Mouse (Mus musculus): ENCODE results near the gene Fcrlb. TPM values are rescaled to one million over a fixed set of nuclear protein-coding genes. Genes with fewer than 3 reads are reported as not detected.
"Not testable (repeated sequence)": the region's sequence is repeated elsewhere in the genome, so short reads cannot be mapped to it uniquely, and the experiment has no call there.

Fcrlb gene
- under 1 TPM; 0.34 to 0.37 TPM for total RNA-seq (2021)

- no peak for DNase-seq (ENCODE audit: low spot score in 2 of 2)
Measured at GRCm38 (mm10) chr1:170912891-170913615, at the start of gene Fcrlb. Gene Fcrlb, minus strand, starts transcription at chr1:170912941.

GRCm38 (mm10) chr1:170962301-170962700 is 49.6 kb upstream of the Fcrlb start:
- no peak for DNase-seq (ENCODE audit: low spot score in 2 of 2)
- intact Hi-C loops (cut with DNase I) = no loop called here

More at GRCm38 (mm10) chr1:170912891-170913615, at the start of gene Fcrlb:
- intact Hi-C loops (cut with DNase I) = no loop called here

- intact Hi-C loops (cut with DNase I) = no loop called here
Measured at GRCm38 (mm10) chr1:170961101-170961500, 48.4 kb upstream of the Fcrlb start.

DNA sequence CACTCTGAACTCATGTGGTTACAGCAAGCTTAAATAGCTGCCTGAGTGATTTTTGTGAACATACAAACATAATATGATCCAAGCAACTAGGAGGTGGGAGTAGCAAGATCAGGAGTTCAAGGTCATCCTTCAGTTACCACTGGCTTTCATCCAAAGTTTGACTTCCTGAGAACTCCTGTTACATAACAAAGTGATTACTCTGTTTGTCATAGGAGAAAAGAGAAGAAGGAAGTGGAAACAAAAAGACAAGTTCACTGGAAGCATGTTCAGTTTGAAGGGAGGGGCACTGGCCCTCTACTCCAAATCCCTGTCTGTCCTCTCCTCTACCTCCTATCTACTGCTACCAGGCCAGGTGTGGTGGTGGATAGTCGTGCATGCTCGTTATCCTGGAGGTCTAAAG is 47.0 kb upstream of the Fcrlb start:
- no peak for DNase-seq (ENCODE audit: low spot score in 2 of 2)
- intact Hi-C loops (cut with DNase I) = no loop called here

More at GRCm38 (mm10) chr1:170961101-170961500, 48.4 kb upstream of the Fcrlb start:
- DNase-seq (ENCODE audit: low spot score in 2 of 2) = no peak

DNA sequence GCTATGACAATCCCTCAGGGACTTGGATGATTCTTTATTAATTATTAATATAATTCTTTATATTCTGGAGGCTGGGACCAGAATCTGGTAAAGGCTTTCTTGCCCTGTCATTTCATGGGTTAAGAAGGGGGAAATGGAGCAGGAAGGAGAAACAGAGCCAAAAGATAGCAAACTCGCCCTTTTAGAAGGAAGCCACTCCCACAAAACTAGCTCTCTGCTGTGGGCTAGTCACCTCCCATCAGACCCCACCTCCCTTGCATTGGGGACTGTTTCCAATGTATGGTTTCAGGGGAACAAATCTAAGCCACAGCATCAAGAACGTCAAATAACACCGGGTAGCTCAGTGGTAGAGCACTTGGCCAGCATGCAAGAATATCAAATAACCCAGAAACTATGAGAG is 45.5 kb upstream of the Fcrlb start:
- intact Hi-C loops (cut with DNase I) = no loop called here
- no peak for DNase-seq (ENCODE audit: low spot score in 2 of 2)

DNA sequence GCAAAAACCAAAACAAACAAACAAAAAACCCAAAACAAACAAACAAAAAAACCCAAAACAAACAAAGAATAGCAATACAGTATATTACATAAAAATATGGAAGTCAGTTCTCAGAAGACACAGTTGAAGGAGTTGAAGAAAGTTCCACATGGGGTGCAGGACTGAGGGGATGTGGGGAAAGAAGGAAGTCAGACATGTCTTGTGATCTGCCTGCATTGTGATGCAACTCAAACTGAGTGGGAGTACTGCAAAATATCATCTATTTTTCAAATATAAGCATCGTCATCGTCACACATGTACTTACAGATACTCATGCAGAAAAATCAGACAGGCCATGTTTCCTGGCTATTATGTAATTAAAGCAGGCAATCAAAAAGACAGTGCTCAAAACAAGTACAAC is 40.5 kb upstream of the Fcrlb start:
- no peak for DNase-seq (ENCODE audit: low spot score in 2 of 2)
- intact Hi-C loops (cut with DNase I) = no loop called here

- intact Hi-C loops (cut with DNase I) = loop anchor here (1.0 kb wide), 1 partner anchor 9 kb away; no protein-coding TSS in a partner anchor
- DNase-seq (ENCODE audit: low spot score in 2 of 2) = no peak
Measured at GRCm38 (mm10) chr1:170950772-170951171, 38.0 kb upstream of the Fcrlb start.

DNA sequence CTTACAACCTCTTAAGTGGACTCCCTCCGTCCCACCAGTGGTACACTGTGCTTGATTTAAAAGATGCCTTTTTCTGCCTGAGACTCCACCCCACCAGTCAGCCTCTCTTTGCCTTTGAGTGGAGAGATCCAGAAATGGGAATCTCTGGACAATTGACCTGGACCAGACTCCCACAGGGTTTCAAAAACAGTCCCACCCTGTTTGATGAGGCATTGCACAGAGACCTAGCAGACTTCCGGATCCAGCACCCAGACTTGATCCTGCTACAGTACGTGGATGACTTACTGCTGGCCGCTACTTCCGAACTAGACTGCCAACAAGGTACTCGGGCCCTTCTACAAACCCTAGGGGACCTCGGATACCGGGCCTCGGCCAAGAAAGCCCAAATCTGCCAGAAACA is 32.2 kb upstream of the Fcrlb start:
- intact Hi-C loops (cut with DNase I); DNase-seq (ENCODE audit: low spot score in 2 of 2): not testable (repeated sequence)

DNA sequence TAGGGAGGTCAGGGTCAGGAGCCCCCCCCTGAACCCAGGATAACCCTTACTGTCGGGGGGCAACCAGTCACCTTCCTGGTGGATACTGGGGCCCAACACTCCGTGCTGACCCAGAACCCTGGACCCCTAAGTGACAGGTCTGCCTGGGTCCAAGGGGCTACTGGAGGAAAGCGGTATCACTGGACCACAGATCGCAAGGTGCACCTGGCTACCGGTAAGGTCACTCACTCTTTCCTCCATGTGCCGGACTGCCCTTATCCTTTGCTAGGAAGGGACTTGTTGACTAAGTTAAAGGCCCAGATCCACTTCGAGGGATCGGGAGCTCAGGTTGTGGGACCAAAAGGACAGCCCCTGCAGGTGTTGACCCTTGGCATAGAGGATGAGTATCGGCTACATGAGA is 31.4 kb upstream of the Fcrlb start:
- intact Hi-C loops (cut with DNase I); DNase-seq (ENCODE audit: low spot score in 2 of 2): not testable (repeated sequence)

DNA sequence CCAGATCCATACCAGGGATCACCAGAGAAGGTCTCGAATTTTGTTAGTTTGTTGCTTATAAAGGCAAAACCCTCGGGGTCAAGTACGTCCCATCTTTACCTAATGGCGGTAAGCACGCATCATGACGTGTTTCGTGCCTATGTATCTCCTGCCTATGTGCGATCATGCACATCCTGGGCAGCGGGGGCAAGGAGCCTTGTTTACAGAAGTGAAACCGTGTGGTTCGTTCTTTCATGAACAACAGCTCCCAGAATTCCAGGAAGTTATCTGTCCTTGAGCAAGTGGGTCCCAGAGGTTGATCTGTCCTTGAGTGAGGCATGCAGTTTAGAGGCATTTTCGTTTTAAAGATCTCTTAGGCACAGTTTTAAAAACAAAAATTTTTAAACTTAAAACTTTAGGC is 26.5 kb upstream of the Fcrlb start:
- intact Hi-C loops (cut with DNase I) = no loop called here

DNA sequence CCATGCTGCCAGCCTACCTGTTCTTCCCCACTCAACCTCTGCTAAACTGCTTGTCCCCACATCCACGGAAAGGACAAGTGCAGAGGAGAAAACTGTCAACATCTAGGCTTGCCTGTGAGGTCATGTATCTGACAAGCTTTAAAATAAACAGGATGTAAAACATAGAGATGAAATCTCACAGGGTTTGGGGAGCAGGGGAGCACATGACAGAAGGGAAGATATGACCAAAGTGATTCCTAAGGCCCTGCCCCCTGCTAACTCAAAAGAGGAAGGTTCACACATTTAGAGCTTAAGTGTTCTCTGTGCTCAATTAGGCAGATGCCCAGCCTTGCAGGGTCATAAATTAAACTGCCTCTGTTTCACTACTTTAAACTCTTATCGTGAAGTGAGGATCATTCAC is 21.6 kb upstream of the Fcrlb start:
- intact Hi-C loops (cut with DNase I) = no loop called here
- no peak for DNase-seq (ENCODE audit: low spot score in 2 of 2)

More for the DNA sequence above, 26.5 kb upstream of the Fcrlb start:
- no peak for DNase-seq (ENCODE audit: low spot score in 2 of 2)

GRCm38 (mm10) chr1:170933940-170934339 is 21.2 kb upstream of the Fcrlb start:
- no peak for DNase-seq (ENCODE audit: low spot score in 2 of 2)
- intact Hi-C loops (cut with DNase I) = no loop called here

- no peak for DNase-seq (ENCODE audit: low spot score in 2 of 2)
- intact Hi-C loops (cut with DNase I) = no loop called here
Measured at GRCm38 (mm10) chr1:170933386-170933920, 20.7 kb upstream of the Fcrlb start.

DNA sequence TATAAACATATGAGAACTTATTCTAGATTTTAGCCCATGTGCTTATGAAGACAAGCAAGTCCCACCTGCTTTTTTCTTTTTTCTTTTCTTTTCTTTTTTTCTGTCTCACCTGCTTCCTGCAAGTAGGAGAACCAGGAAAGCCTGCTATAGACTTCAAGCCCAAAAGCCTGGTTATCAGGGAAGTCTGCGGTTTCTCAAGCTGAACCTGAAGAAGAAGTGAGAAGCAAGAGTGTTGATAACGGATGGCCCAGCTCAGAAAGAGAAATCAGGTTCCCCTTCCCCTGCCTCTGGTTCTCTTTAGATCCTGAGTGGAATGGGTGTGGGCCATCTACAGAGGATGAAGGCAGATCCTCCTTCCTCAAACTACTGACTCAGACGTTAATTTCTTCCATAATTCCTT is 19.3 kb upstream of the Fcrlb start:
- no peak for DNase-seq (ENCODE audit: low spot score in 2 of 2)
- intact Hi-C loops (cut with DNase I) = no loop called here

GRCm38 (mm10) chr1:170929245-170929644 is 16.5 kb upstream of the Fcrlb start:
- no peak for DNase-seq (ENCODE audit: low spot score in 2 of 2)
- intact Hi-C loops (cut with DNase I) = no loop called here

DNA sequence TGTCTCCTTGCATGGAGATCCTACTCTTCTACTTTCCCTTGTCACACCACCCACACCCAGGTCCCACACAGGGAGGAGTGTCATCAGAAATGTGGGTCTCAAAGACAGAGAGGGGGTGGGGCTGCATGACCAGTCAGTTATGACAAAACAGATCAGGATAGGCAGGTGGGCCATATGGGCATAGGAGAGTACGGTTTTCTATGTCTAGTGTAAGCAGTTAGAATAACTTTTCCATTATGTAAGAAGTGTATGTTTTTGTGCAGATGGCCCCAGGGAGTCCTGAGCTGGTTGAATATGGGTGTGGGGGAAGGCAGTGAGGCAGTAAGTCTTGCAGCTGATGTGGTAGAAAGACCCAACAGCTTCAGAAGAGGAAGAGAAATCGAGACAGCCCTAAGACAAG is 15.7 kb upstream of the Fcrlb start:
- intact Hi-C loops (cut with DNase I) = no loop called here
- DNase-seq (ENCODE audit: low spot score in 2 of 2) = no peak

GRCm38 (mm10) chr1:170927378-170927777 is 14.6 kb upstream of the Fcrlb start, which contains the start of gene Fcrla:
Gene Fcrla, minus strand, starts transcription at chr1:170927583.
- DNase-seq (ENCODE audit: low spot score in 2 of 2) = no peak
- intact Hi-C loops (cut with DNase I) = no loop called here

- no peak for DNase-seq (ENCODE audit: low spot score in 2 of 2)
- intact Hi-C loops (cut with DNase I) = no loop called here
Measured at GRCm38 (mm10) chr1:170926941-170927340, 14.2 kb upstream of the Fcrlb start.

GRCm38 (mm10) chr1:170924485-170924884 is 11.7 kb upstream of the Fcrlb start:
- peak in 1 of 2 experiments; percentile 18 for DNase-seq (ENCODE audit: low spot score in 2 of 2)
- intact Hi-C loops (cut with DNase I) = no loop called here

GRCm38 (mm10) chr1:170919308-170919707 is 6.6 kb upstream of the Fcrlb start:
- intact Hi-C loops (cut with DNase I) = no loop called here
- DNase-seq (ENCODE audit: low spot score in 2 of 2) = no peak

DNA sequence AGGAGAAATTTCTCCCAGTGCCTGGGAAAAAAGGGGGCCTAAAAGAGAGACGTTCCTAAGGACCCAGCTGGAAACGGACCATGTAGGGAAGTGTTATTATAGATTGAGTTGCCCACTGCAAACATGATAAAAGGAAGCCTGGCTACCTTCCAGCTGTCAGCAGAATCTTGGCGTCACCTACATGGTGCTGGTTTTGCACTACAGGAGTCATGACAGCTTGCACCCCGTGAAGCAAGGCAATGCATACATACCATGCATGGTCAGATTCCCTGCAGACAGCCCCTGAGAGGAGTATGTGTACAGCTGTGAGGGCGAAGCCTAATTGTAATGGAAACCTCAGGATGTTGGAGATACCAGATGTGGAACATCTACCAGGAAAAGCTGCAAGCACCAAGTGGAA is 2.9 kb upstream of the Fcrlb start:
- DNase-seq (ENCODE audit: low spot score in 2 of 2) = no peak
- intact Hi-C loops (cut with DNase I) = no loop called here

Data from left cerebral cortex, postnatal 25 days (tissue).